Mouse (Mus musculus) forebrain, embryonic 11.5 days (tissue): ENCODE measurements around the gene Etv1. TPM values are rescaled to one million over a fixed set of nuclear protein-coding genes. Genes with fewer than 3 reads are reported as not detected.

ENCODE experiments used
- ATAC-seq: fragments of 200-750 bp; cut with Nextera tagmentation; replicated peaks from 2 replicates; pipeline ENCODE4 v1.8.0; 2017; ENCODE audit warnings: moderate TSS enrichment; ENCODE audit not compliant: low FRiP score
- DNase-seq: peaks from one replicate; pipeline ENCODE4 v3.0.0-alpha.2; 2017; ENCODE audit warnings: low spot score
- H3K27ac ChIP-seq: fragments of 300-500 bp; sonication (generic); 2 replicates; pipeline ENCODE4 v1.5.1; 2014; ENCODE audit warnings: low read depth, low read length
- H3K27me3 ChIP-seq: fragments of 300-500 bp; sonication (generic); 2 replicates; pipeline ENCODE4 v1.6.1; 2014; ENCODE audit warnings: mild to moderate bottlenecking, low read length, mixed read lengths; ENCODE audit not compliant: control insufficient read depth, insufficient read depth
- H3K36me3 ChIP-seq: fragments of 300-500 bp; sonication (generic); 2 replicates; pipeline ENCODE4 v1.6.1; 2014; ENCODE audit warnings: mild to moderate bottlenecking, low read length, moderate library complexity, mixed read lengths; ENCODE audit not compliant: control insufficient read depth, insufficient read depth
- H3K4me1 ChIP-seq: fragments of 300-500 bp; sonication (generic); replicated peaks from 2 replicates; pipeline ENCODE4 v1.6.1; 2014; ENCODE audit warnings: low read length, mixed read lengths; ENCODE audit not compliant: control insufficient read depth, insufficient read depth
- H3K4me2 ChIP-seq: fragments of 300-500 bp; sonication (generic); 2 replicates; pipeline ENCODE4 v1.6.1; 2014; ENCODE audit warnings: low read depth, mild to moderate bottlenecking, low read length, moderate library complexity, mixed read lengths; ENCODE audit not compliant: severe bottlenecking
- H3K4me3 ChIP-seq: fragments of 300-500 bp; sonication (generic); 2 replicates; pipeline ENCODE4 v1.5.1; 2014; ENCODE audit warnings: low read depth, low read length
- H3K9ac ChIP-seq: fragments of 300-500 bp; sonication (generic); 2 replicates; pipeline ENCODE4 v1.6.1; 2014; ENCODE audit warnings: low read length
- H3K9me3 ChIP-seq: fragments of 300-500 bp; sonication (generic); 2 replicates; pipeline ENCODE4 v1.6.1; 2016; ENCODE audit warnings: low read length, mixed read lengths; ENCODE audit not compliant: control insufficient read depth
- WGBS: fragments of 180-500 bp; shearing (Covaris S2); extraction: QIAGEN DNeasy Blood & Tissue Kit; methylation state at CpG from one replicate; pipeline ENCODE4 v1.1.7; 2014; 5-methylcytosine and 5-hydroxymethylcytosine counted together
- polyA plus RNA-seq: library from polyadenylated mRNA; unstranded; fragments of >200 nt; fragmentation: Nextera tagmentation; extraction: Ambion mirVana; gene quantifications from 2 replicates; pipeline ENCODE4 v1.2.1, GENCODE M21; 2014

The Etv1 gene
- polyA plus RNA-seq = 25.7 and 28.0 TPM in 2 replicates

DNA sequence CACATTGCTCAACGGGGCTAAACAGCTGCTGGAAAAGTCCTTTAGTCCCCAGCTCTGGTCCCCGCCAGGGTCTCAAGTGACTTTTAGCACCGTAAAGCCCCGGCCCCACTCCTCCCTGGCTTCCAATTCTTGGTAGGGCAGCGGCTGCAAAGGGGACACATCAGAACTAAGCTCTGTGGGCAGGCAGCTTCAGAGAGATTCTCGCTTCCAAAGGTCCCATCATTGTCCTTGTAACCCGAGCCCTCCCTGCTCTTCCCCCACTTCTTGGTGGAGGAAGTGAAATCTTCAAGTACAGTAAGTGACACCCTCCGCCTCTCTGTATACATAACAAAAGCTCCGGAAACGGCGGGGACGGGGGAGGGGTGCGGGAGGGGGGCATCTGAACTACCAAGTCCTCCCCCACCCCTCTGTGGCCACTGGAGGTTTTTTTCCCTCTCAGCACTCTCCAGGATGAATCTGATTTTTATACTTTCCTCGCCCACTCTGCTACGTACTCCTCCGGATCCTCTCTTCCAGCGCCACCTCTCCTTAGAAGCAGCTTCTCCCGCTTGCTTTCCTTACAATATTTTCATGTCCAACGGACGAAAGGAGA, at the start of gene Etv1:
Gene Etv1 (plus strand): TSS at position 195 of the 592 bp plus-strand sequence.
- H3K9me3 ChIP-seq = no peaks in the 10 kb centered on the region
- H3K4me1 ChIP-seq = no peaks in the 10 kb centered on the region
- DNase-seq (peak; percentile 82), ATAC-seq (peak; percentile 45)
- H3K36me3 ChIP-seq = no peaks in the 10 kb centered on the region
- peak within 1 kb of the TSS; percentile 71 for H3K4me2 ChIP-seq
- peak within 1 kb of the TSS; percentile 87 for H3K27ac ChIP-seq
- under 1% methylated on average over 20 of the region's 20 CpGs for WGBS
- no peaks in the 10 kb centered on the region for H3K27me3 ChIP-seq
- H3K9ac ChIP-seq = peak within 1 kb of the TSS; percentile 57
- peak within 1 kb of the TSS; percentile 50 for H3K4me3 ChIP-seq

DNA sequence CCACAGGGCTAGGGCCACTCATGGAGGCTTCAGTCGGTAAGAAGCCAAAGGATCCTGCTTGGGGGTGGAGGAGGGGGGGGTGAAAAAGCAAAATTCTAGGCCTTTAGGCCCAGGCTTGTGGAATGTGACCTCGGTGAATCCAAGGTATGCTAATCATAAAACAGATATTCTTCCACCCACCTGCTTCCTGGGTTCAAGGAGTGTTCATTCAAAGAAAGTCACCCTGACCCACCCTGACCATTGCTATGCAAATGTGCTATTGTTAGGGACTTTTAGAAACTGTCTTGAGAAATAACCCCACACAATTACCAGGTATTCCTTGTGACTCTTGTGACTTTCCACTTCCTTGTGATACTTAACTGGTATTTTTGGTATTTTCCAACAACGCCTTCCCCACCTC, 49.5 kb upstream of the Etv1 start:
- DNase-seq (no peak), ATAC-seq (no peak)
- H3K27ac ChIP-seq = no peak overlapping the region
- no peaks in the 10 kb centered on the region for H3K9me3 ChIP-seq
- no peaks in the 10 kb centered on the region for H3K27me3 ChIP-seq
- no peak overlapping the region for H3K9ac ChIP-seq
- no peaks in the 10 kb centered on the region for H3K36me3 ChIP-seq
- no peak overlapping the region for H3K4me3 ChIP-seq
- H3K4me2 ChIP-seq = no peak overlapping the region
- WGBS = 84% methylated on average over 3 of the region's 3 CpGs
- no peaks in the 10 kb centered on the region for H3K4me1 ChIP-seq

DNA sequence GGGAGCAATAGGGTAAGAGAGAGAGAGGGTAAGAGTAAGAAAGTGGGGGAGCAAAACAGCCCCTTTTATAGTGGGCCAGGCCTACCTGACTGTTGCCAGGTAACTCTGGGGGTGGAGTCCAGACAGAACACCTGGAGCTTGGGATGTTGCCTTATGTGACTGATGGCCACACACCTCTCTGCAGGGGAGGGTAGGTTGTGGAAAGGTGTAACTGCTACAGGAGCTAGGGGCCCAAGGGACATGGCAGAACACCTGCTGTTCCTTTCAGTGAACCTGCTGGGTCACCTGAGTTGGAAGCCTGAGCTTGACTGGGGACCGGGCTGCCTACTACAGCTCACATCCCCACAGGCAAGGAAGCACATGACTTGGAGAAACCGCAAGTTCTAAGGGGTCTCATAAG, 48.4 kb upstream of the Etv1 start:
- ATAC-seq = no peak
- Histone ChIP-seq H3K27me3 (no peaks in the 10 kb centered on the region), H3K36me3 (no peaks in the 10 kb centered on the region), H3K9me3 (no peaks in the 10 kb centered on the region), H3K9ac (no peak overlapping the region), H3K4me1 (no peaks in the 10 kb centered on the region), H3K27ac (no peak overlapping the region), H3K4me2 (no peak overlapping the region), H3K4me3 (no peak overlapping the region)
- no peak for DNase-seq
- WGBS = 96% methylated on average over 2 of the region's 2 CpGs

DNA sequence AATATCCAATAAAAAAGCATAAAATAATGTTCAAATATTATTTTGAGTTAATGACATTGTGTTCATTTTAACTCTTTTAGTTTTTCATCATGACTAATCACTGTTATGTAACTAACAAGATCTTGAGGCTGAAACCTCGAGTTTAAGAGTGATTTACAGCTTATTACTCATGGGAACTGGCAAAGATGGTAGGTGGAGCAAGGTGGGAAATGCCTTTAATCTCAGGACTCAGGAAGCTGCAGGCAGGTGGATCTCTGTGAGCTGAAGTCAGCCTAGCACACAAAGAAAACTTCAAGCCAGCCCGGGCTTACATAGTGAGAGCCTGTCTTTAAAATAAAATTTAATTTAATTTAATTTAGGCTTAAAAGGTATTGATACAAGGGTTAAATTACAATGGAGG, 19.9 kb upstream of the Etv1 start:
- no peak for ATAC-seq
- Histone ChIP-seq H3K9me3 (no peaks in the 10 kb centered on the region), H3K9ac (no peak overlapping the region), H3K27ac (no peak overlapping the region), H3K4me2 (no peak overlapping the region), H3K4me1 (no peaks in the 10 kb centered on the region), H3K4me3 (no peak overlapping the region), H3K36me3 (no peaks in the 10 kb centered on the region), H3K27me3 (no peaks in the 10 kb centered on the region)
- 53% methylated on average over 2 of the region's 2 CpGs for WGBS
- DNase-seq = no peak

DNA sequence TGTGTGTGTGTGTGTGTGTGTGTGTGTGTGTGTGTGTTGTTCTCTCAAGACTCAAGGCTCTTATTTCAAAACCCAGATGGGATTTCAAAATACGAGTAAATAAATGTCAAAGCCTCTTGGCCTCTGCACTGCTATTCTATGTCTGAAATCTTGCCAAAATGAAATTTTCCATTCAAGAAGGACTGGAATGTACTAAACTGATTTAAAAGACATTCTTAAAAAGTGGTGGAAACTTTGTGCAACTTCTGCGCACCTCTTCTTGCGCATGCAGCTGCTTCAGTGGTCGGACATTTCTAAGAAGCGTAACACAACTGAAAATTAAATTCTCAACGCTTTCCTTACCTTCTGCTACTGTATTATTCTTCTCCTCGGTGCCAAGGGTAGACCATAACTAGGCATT, 1.9 kb upstream of the Etv1 start:
- Histone ChIP-seq H3K27ac (no peak overlapping the region), H3K9me3 (no peaks in the 10 kb centered on the region), H3K4me1 (no peaks in the 10 kb centered on the region), H3K4me3 (no peak overlapping the region), H3K4me2 (no peak overlapping the region), H3K9ac (no peak overlapping the region), H3K36me3 (no peaks in the 10 kb centered on the region), H3K27me3 (no peaks in the 10 kb centered on the region)
- ATAC-seq (no peak), DNase-seq (no peak)
- WGBS = 81% methylated on average over 7 of the region's 7 CpGs

DNA sequence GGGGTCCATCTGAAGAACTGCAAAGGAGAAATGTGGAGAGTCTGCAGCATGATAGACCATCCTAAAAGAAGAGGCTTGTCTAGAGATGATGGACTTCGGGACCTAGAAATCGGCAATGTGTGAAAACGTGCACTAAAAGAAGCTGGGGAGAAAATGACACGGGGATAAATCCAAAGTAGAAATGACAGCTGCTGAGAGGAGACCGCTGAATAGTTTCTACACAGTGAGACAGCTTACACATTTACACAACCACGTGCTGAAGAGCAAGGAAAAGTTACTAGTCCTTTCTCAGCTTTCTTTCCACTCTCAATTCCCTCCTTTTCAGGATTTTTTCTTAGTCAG, 1.3 kb upstream of the Etv1 start:
- ATAC-seq (no peak), DNase-seq (no peak)
- peak overlapping the region; percentile 50 for H3K4me3 ChIP-seq
- 8% methylated on average over 6 of the region's 6 CpGs for WGBS
- H3K9ac ChIP-seq = 0 out of 2 replicates have a peak overlapping the region, but pooled peaks have one; percentile 13
- H3K4me2 ChIP-seq = peak overlapping the region; percentile 71
- no peaks in the 10 kb centered on the region for H3K9me3 ChIP-seq
- no peaks in the 10 kb centered on the region for H3K27me3 ChIP-seq
- no peaks in the 10 kb centered on the region for H3K36me3 ChIP-seq
- H3K4me1 ChIP-seq = no peaks in the 10 kb centered on the region
- no peak overlapping the region for H3K27ac ChIP-seq

DNA sequence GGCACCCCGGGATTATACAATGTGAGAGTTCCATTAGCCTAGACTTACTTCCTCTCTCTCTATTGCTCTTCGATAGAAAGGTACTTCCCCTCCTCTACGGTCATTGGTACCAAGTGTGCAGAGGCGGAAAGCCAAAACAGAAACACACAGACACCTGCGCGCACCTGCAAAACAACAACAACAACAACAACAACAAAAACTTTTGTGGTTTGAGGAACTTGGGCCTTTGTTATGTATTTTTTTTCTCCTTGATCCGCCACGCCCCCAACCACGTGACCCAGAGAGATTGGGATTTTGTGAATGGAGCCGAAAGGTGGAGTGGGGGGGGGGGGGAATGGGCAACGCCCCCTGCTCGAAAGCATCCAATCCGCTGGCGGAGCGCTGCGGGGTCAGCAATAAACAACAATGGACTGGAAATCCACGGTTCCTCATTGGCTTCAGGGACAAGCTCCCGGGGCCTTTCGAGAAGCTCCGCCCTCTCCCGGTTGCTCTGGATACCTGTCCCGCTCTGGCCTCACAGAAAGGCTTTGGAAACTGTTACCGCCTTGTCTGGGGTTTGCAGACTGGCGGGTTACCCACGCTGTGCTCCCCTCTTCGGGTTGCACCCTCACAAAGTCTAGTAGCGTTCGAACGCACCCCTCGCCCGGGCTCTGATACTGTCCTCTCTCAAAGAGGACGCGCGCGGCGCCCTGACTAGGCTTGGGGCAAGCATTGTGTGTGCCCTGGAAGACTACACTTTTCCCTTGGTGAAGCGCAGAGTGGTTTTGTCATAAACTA, 693 bp upstream of the Etv1 start:
- no peaks in the 10 kb centered on the region for H3K27me3 ChIP-seq
- H3K9ac ChIP-seq = peak overlapping the region; percentile 57
- H3K4me1 ChIP-seq = no peaks in the 10 kb centered on the region
- no peaks in the 10 kb centered on the region for H3K9me3 ChIP-seq
- peak overlapping the region; percentile 50 for H3K4me3 ChIP-seq
- DNase-seq (peak; percentile 94), ATAC-seq (peak; percentile 95)
- WGBS = under 1% methylated on average over 37 of the region's 37 CpGs
- no peaks in the 10 kb centered on the region for H3K36me3 ChIP-seq
- peak overlapping the region; percentile 87 for H3K27ac ChIP-seq
- peak overlapping the region; percentile 71 for H3K4me2 ChIP-seq

DNA sequence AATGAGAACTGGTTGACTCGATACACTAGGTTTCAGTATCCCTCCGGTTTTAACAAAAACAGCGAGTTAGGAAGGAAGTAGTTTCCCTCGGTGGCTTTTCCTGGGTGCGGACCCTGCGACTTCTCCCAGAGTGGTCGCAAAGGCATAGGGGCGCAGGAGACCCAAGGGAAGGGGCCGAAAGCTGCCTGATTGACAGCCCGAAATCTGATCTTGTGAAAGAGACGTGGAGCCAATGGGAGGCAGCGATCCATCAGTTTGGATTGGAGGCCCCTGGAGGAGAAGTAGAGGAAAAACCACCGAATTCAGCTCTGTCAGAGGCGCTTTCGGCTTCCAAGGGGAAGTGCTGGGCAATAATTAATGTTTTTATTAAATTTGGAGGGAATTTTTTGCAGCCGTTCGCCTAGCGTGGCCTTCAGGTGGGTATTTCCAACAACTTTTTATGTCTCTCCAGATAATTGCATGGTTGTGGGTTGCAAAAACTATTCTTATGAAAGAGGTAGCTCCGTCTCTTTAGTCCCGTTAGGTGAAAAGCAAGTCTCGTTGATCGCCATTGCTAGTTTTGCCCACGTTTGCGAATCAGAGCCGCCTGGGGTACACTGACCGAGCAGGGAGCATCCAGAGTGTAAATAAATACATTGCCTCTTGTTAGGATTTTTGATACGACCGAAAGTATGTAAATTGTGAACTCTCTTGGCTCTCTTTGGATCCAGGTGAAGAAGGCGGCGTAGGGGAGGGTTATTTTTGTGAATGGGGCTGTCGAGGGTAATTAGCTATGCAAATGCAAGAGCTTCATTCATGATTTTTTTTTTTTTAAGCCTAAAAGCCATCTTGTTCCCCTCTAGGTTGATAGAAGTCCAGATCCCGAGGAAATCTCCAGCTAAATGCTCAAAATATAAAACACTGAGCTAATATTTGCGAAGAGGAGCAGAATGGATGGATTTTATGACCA, 1.1 kb downstream of the Etv1 start:
- under 1% methylated on average over 33 of the region's 33 CpGs for WGBS
- Histone ChIP-seq H3K9me3 (no peaks in the 10 kb centered on the region), H3K27ac (peak overlapping the region; percentile 87; the same call in 1 of the 2 replicates), H3K4me3 (peak overlapping the region; percentile 50), H3K4me1 (no peaks in the 10 kb centered on the region), H3K4me2 (peak overlapping the region; percentile 71), H3K27me3 (no peaks in the 10 kb centered on the region), H3K36me3 (no peaks in the 10 kb centered on the region), H3K9ac (peak overlapping the region; percentile 57)
- DNase-seq (peak; percentile 85), ATAC-seq (peak; percentile 73)
